Mouse (Mus musculus): Measurements from ENCODE around the gene Naa38. TPM values are rescaled to one million over a fixed set of nuclear protein-coding genes. Genes with fewer than 3 reads are reported as not detected.
A peak's percentile ranks its signal among the peaks of the same experiment; 100 is the strongest.

Naa38 gene
- polyA plus RNA-seq, 1 experiment from 2014 or later, result 130 TPM

- DNase-seq (ENCODE audit: low spot score) (no peak), ATAC-seq (ENCODE audit: low FRiP score) (no peak)
- Histone ChIP-seq H3K9ac (peak overlapping the region; percentile 31; the same call in 1 of the 2 replicates), H3K4me1 (replicated peaks; ENCODE audit: control insufficient read depth, insufficient read depth, low read length) (peaks cover 15% of the 10 kb centered on the region), H3K27me3 (ENCODE audit: control insufficient read depth, insufficient read depth, low read length) (0 out of 2 replicates have a peak, but pooled peaks cover 7% of the 10 kb centered on the region), H3K27ac (no peak overlapping the region), H3K4me3 (replicated peaks; ENCODE audit: low read length) (peak overlapping the region; percentile 14), H3K4me2 (replicated peaks) (peak overlapping the region; percentile 93), H3K9me3 (ENCODE audit: control insufficient read depth, low read length) (no peaks in the 10 kb centered on the region), H3K36me3 (replicated peaks; ENCODE audit: control insufficient read depth, insufficient read depth) (peaks cover 58% of the 10 kb centered on the region)
- 8% methylated on average over 24 of the region's 24 CpGs for WGBS
Observed at GRCm38 (mm10) chr11:69397581-69398057, 2.3 kb downstream of the Naa38 start.

GRCm38 (mm10) chr11:69398059-69398458, 2.8 kb downstream of the Naa38 start, which contains the start of gene Tmem88:
Tmem88 (minus strand) TSS chr11:69398234.
- ATAC-seq (ENCODE audit: low FRiP score) (no peak), DNase-seq (ENCODE audit: low spot score) (no peak)
- Histone ChIP-seq H3K9me3 (ENCODE audit: control insufficient read depth, low read length) (no peaks in the 10 kb centered on the region), H3K4me1 (replicated peaks; ENCODE audit: control insufficient read depth, insufficient read depth, low read length) (peaks cover 15% of the 10 kb centered on the region), H3K9ac (peak within 1 kb of the TSS; percentile 87; the same call in 1 of the 2 replicates), H3K4me2 (replicated peaks) (peak within 1 kb of the TSS; percentile 93), H3K27me3 (ENCODE audit: control insufficient read depth, insufficient read depth, low read length) (0 out of 2 replicates have a peak, but pooled peaks cover 7% of the 10 kb centered on the region), H3K4me3 (replicated peaks; ENCODE audit: low read length) (peak within 1 kb of the TSS; percentile 14), H3K27ac (no peak within 1 kb of the TSS), H3K36me3 (replicated peaks; ENCODE audit: control insufficient read depth, insufficient read depth) (peaks cover 62% of the 10 kb centered on the region)
- 8% methylated on average over 16 of the region's 16 CpGs for WGBS

- ATAC-seq (ENCODE audit: low FRiP score) (no peak), DNase-seq (ENCODE audit: low spot score) (no peak)
- H3K4me3 ChIP-seq (replicated peaks; ENCODE audit: low read length), result 0 out of 2 replicates have a peak overlapping the region, but pooled peaks have one; percentile 14
- H3K9ac ChIP-seq, result peak overlapping the region; percentile 31; the same call in 1 of the 2 replicates
- no peak overlapping the region for H3K27ac ChIP-seq
- H3K4me1 ChIP-seq (replicated peaks; ENCODE audit: control insufficient read depth, insufficient read depth, low read length), result peaks cover 15% of the 10 kb centered on the region
- 25% methylated on average over 21 of the region's 21 CpGs for WGBS
- 0 out of 2 replicates have a peak, but pooled peaks cover 7% of the 10 kb centered on the region for H3K27me3 ChIP-seq (ENCODE audit: control insufficient read depth, insufficient read depth, low read length)
- peaks cover 68% of the 10 kb centered on the region for H3K36me3 ChIP-seq (replicated peaks; ENCODE audit: control insufficient read depth, insufficient read depth)
- H3K9me3 ChIP-seq (ENCODE audit: control insufficient read depth, low read length), result no peaks in the 10 kb centered on the region
- peak overlapping the region; percentile 93 for H3K4me2 ChIP-seq (replicated peaks)
Observed at GRCm38 (mm10) chr11:69398486-69399200, 3.4 kb downstream of the Naa38 start.

GRCm38 (mm10) chr11:69399201-69400082, 4.2 kb downstream of the Naa38 start:
- Histone ChIP-seq H3K4me1 (replicated peaks; ENCODE audit: control insufficient read depth, insufficient read depth, low read length) (peaks cover 11% of the 10 kb centered on the region), H3K9ac (no peak overlapping the region), H3K27ac (no peak overlapping the region), H3K4me3 (replicated peaks; ENCODE audit: low read length) (no peak overlapping the region; the same call in 1 of the 2 replicates), H3K27me3 (ENCODE audit: control insufficient read depth, insufficient read depth, low read length) (0 out of 2 replicates have a peak, but pooled peaks cover 7% of the 10 kb centered on the region), H3K4me2 (replicated peaks) (peak overlapping the region; percentile 11; the same call in 1 of the 2 replicates), H3K9me3 (ENCODE audit: control insufficient read depth, low read length) (no peaks in the 10 kb centered on the region), H3K36me3 (replicated peaks; ENCODE audit: control insufficient read depth, insufficient read depth) (peaks cover 76% of the 10 kb centered on the region)
- 20% methylated on average over 64 of the region's 66 CpGs for WGBS
- ATAC-seq (ENCODE audit: low FRiP score) (no peak), DNase-seq (ENCODE audit: low spot score) (no peak)

- H3K9ac ChIP-seq, result no peak overlapping the region
- H3K9me3 ChIP-seq (ENCODE audit: control insufficient read depth, low read length), result no peaks in the 10 kb centered on the region
- H3K4me2 ChIP-seq (replicated peaks), result no peak overlapping the region
- no peak for DNase-seq (ENCODE audit: low spot score)
- WGBS, result 76% methylated on average over 25 of the region's 25 CpGs
- 0 out of 2 replicates have a peak, but pooled peaks cover 7% of the 10 kb centered on the region for H3K27me3 ChIP-seq (ENCODE audit: control insufficient read depth, insufficient read depth, low read length)
- H3K36me3 ChIP-seq (replicated peaks; ENCODE audit: control insufficient read depth, insufficient read depth), result peaks cover 84% of the 10 kb centered on the region
- ATAC-seq (ENCODE audit: low FRiP score), result no peak
- no peak overlapping the region for H3K27ac ChIP-seq
- no peak overlapping the region; the same call in 1 of the 2 replicates for H3K4me3 ChIP-seq (replicated peaks; ENCODE audit: low read length)
- peaks cover 10% of the 10 kb centered on the region for H3K4me1 ChIP-seq (replicated peaks; ENCODE audit: control insufficient read depth, insufficient read depth, low read length)
Observed at GRCm38 (mm10) chr11:69400083-69400850, 5.0 kb downstream of the Naa38 start.

- H3K4me1 ChIP-seq (replicated peaks; ENCODE audit: control insufficient read depth, insufficient read depth, low read length), result peaks cover 8% of the 10 kb centered on the region
- 0 out of 2 replicates have a peak, but pooled peaks cover 7% of the 10 kb centered on the region for H3K27me3 ChIP-seq (ENCODE audit: control insufficient read depth, insufficient read depth, low read length)
- DNase-seq (ENCODE audit: low spot score) (peak; percentile 90), ATAC-seq (ENCODE audit: low FRiP score) (peak; percentile 76)
- peaks cover 94% of the 10 kb centered on the region for H3K36me3 ChIP-seq (replicated peaks; ENCODE audit: control insufficient read depth, insufficient read depth)
- H3K4me2 ChIP-seq (replicated peaks), result no peak overlapping the region
- no peak overlapping the region for H3K4me3 ChIP-seq (replicated peaks; ENCODE audit: low read length)
- H3K9ac ChIP-seq, result no peak overlapping the region
- no peaks in the 10 kb centered on the region for H3K9me3 ChIP-seq (ENCODE audit: control insufficient read depth, low read length)
- no peak overlapping the region for H3K27ac ChIP-seq
- WGBS, result 18% methylated on average over 22 of the region's 22 CpGs
Observed at GRCm38 (mm10) chr11:69401210-69401637, 5.9 kb downstream of the Naa38 start.

- Histone ChIP-seq H3K4me1 (replicated peaks; ENCODE audit: control insufficient read depth, insufficient read depth, low read length) (peaks cover under 1% of the 10 kb centered on the region; the same call in 1 of the 2 replicates), H3K27me3 (ENCODE audit: control insufficient read depth, insufficient read depth, low read length) (0 out of 2 replicates have a peak, but pooled peaks cover 7% of the 10 kb centered on the region), H3K36me3 (replicated peaks; ENCODE audit: control insufficient read depth, insufficient read depth) (peaks cover 99% of the 10 kb centered on the region), H3K9ac (no peak overlapping the region), H3K4me3 (replicated peaks; ENCODE audit: low read length) (no peak overlapping the region), H3K4me2 (replicated peaks) (no peak overlapping the region), H3K27ac (no peak overlapping the region), H3K9me3 (ENCODE audit: control insufficient read depth, low read length) (no peaks in the 10 kb centered on the region)
- 89% methylated on average over 12 of the region's 12 CpGs for WGBS
- ATAC-seq (ENCODE audit: low FRiP score), result no peak
- no peak for DNase-seq (ENCODE audit: low spot score)
Observed at GRCm38 (mm10) chr11:69401987-69402386, 6.7 kb downstream of the Naa38 start.

GRCm38 (mm10) chr11:69403691-69404594, 8.7 kb downstream of the Naa38 start:
- Histone ChIP-seq H3K36me3 (replicated peaks; ENCODE audit: control insufficient read depth, insufficient read depth) (peaks cover 94% of the 10 kb centered on the region), H3K4me2 (replicated peaks) (no peak overlapping the region), H3K27ac (no peak overlapping the region), H3K4me3 (replicated peaks; ENCODE audit: low read length) (no peak overlapping the region), H3K9me3 (ENCODE audit: control insufficient read depth, low read length) (no peaks in the 10 kb centered on the region), H3K4me1 (replicated peaks; ENCODE audit: control insufficient read depth, insufficient read depth, low read length) (peaks cover 11% of the 10 kb centered on the region), H3K9ac (no peak overlapping the region), H3K27me3 (ENCODE audit: control insufficient read depth, insufficient read depth, low read length) (0 out of 2 replicates have a peak, but pooled peaks cover 5% of the 10 kb centered on the region)
- ATAC-seq (ENCODE audit: low FRiP score), result no peak
- DNase-seq (ENCODE audit: low spot score), result no peak
- WGBS, result 92% methylated on average over 38 of the region's 38 CpGs
